Mouse (Mus musculus): ENCODE data around the gene Agap1. TPM values are rescaled to one million over a fixed set of nuclear protein-coding genes. Genes with fewer than 3 reads are reported as not detected.

The Agap1 gene
- total and polyA plus RNA-seq, 3 experiments: 0.01 TPM; not detected in 2

DNA sequence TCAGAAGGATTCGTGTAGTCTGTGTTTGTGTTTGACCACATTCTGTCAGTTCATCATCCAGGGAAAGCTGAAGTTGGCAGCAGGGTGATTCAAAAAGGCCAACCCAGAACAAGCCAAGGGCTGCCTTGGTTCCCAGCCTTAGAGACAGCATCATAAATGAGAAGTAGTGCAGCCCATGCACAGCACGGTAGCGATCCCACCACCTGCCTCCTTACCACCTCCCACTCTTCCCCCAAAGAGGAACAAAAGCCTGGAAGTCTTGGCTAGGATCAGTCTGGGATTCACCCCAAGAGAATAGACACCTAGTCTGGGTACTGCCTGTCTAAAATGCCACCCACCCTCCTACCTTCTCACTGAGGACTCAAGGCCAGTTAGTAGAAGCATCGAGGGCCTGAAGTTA is 390.9 kb downstream of the Agap1 start:
- Histone ChIP-seq H3K27me3 (ENCODE audit: control insufficient read depth in 1 of 2, insufficient read depth in 2 of 2, low read length in 2 of 2) (no peaks in the 10 kb centered on the region), H3K9me3 (replicated peaks; ENCODE audit: insufficient read depth, low read length) (no peaks in the 10 kb centered on the region), H3K79me2 (ENCODE audit: control insufficient read depth, insufficient read depth, low read length, poor library complexity) (no peaks in the 10 kb centered on the region), H3K4me3 (ENCODE audit: control insufficient read depth in 1 of 2, insufficient read depth in 1 of 2, low read depth in 2 of 2, low read length in 2 of 2) (no peak overlapping the region), H3K27ac (ENCODE audit: control insufficient read depth, low read depth, low read length) (no peak overlapping the region), H3K36me3 (ENCODE audit: control insufficient read depth in 1 of 2, insufficient read depth in 2 of 2, low read length in 2 of 2) (no peaks in the 10 kb centered on the region), H3K9ac (ENCODE audit: control insufficient read depth, low read depth, low read length, poor library complexity, severe bottlenecking) (no peak overlapping the region), H3K4me1 (ENCODE audit: control insufficient read depth in 1 of 2, insufficient read depth in 2 of 2, low read length in 2 of 2) (no peaks in the 10 kb centered on the region)
- no peak for DNase-seq (ENCODE audit: low read depth, low spot score)
- no peak for TF ChIP-seq MYB (IDR thresholded peaks at IDR 0.05; ENCODE audit: low read depth, low read length)

DNA sequence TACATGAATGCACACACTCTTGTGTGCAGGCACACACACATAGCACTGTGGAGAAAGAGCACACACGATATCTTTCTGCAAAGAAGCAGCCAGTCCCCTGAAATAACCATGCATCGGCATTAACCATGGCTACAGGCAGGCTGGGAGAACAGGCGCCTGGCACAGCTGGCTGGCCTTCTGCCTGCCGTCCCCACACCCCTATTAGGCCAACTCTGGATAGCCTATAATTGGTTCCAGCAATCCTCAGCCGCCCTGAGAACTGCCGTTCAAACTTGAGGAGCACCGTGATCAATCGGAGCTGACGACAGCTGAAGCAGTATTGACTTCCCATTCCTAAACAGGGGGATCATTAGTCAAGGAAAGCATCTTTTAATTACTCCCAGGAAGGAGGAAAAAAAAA is 391.5 kb downstream of the Agap1 start:
- no peak overlapping the region for H3K9ac ChIP-seq (ENCODE audit: control insufficient read depth, low read depth, low read length, poor library complexity, severe bottlenecking)
- H3K79me2 ChIP-seq (ENCODE audit: control insufficient read depth, insufficient read depth, low read length, poor library complexity): no peaks in the 10 kb centered on the region
- DNase-seq (ENCODE audit: low read depth, low spot score): no peak
- H3K4me1 ChIP-seq (ENCODE audit: control insufficient read depth in 1 of 2, insufficient read depth in 2 of 2, low read length in 2 of 2): no peaks in the 10 kb centered on the region
- H3K4me3 ChIP-seq (ENCODE audit: control insufficient read depth in 1 of 2, insufficient read depth in 1 of 2, low read depth in 2 of 2, low read length in 2 of 2): no peak overlapping the region
- no peaks in the 10 kb centered on the region for H3K27me3 ChIP-seq (ENCODE audit: control insufficient read depth in 1 of 2, insufficient read depth in 2 of 2, low read length in 2 of 2)
- TF ChIP-seq CHD1 (IDR thresholded peaks at IDR 0.05; ENCODE audit: low read depth, low read length) (no peak), E2F4 (IDR thresholded peaks at IDR 0.05; ENCODE audit: borderline replicate concordance, low read depth, low read length) (no peak), NELFE (IDR thresholded peaks at IDR 0.05; ENCODE audit: low read depth, low read length) (no peak), ZMIZ1 (IDR thresholded peaks at IDR 0.05; ENCODE audit: low read depth, low read length) (no peak), CHD2 (IDR thresholded peaks at IDR 0.05; ENCODE audit: low read length) (no peak), MYC (IDR thresholded peaks at IDR 0.05; ENCODE audit: low read depth, low read length) (no peak), MXI1 (IDR thresholded peaks at IDR 0.05; ENCODE audit: low read depth, low read length) (no peak), GATA1 (IDR thresholded peaks at IDR 0.05; ENCODE audit: low read depth, low read length) (no peak), BHLHE40 (IDR thresholded peaks at IDR 0.05; ENCODE audit: borderline replicate concordance, low read depth, low read length) (no peak), CTCF (IDR thresholded peaks at IDR 0.05 in 2 of 3, conservative IDR thresholded peaks at IDR 0.05 in 1 of 3; ENCODE audit: control insufficient read depth in 1 of 3, insufficient read depth in 1 of 3, low read depth in 2 of 3, low read length in 3 of 3, poor library complexity in 1 of 3, severe bottlenecking in 1 of 3) (no peak), TAL1 (IDR thresholded peaks at IDR 0.05; ENCODE audit: low read length) (no peak), NRF1 (IDR thresholded peaks at IDR 0.05; ENCODE audit: insufficient read depth, low read depth, low read length, poor library complexity, severe bottlenecking) (no peak), TBP (IDR thresholded peaks at IDR 0.05; ENCODE audit: low read depth, low read length) (no peak)
- no peak overlapping the region for H3K27ac ChIP-seq (ENCODE audit: control insufficient read depth, low read depth, low read length)
- no peaks in the 10 kb centered on the region for H3K9me3 ChIP-seq (replicated peaks; ENCODE audit: insufficient read depth, low read length)
- H3K36me3 ChIP-seq (ENCODE audit: control insufficient read depth in 1 of 2, insufficient read depth in 2 of 2, low read length in 2 of 2): no peaks in the 10 kb centered on the region

DNA sequence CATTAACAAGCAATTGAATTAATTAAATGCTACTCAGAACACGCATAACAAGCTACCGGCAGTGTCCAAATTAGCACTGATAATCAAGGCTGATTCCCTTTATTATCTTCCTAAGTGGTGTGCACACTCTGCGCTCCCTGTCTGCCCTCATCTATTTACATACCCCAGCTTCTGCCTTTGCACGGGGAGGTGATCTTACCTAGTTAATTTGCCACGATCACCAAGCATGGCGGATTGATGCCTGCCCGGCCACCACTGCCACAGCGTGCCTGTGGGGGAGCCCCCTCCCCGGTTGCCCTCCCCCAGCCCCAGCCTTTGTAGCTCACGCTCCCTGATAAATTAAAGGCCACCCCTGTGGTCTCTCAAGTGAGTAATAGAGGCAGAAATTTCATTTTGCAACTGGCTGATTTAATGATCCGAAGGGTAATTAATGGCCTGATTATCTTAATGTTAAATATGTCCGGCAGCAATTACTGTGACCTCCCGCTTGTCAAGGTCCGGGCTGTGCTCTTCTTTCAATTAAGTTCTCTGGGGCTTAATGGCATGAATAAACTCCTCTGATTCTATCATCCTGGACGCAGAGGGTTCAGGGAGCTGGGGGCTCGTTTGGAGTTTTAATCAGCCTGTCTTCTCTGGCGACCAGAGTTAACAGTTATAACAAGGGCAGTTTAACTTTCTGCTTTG is 393.9 kb downstream of the Agap1 start:
- H3K9me3 ChIP-seq (replicated peaks; ENCODE audit: insufficient read depth, low read length): no peaks in the 10 kb centered on the region
- TF ChIP-seq ZNF384 (IDR thresholded peaks at IDR 0.05; ENCODE audit: low read depth, low read length): no peak

More for the DNA sequence above, 393.9 kb downstream of the Agap1 start:
- Histone ChIP-seq H3K79me2 (ENCODE audit: control insufficient read depth, insufficient read depth, low read length, poor library complexity) (no peaks in the 10 kb centered on the region), H3K27me3 (ENCODE audit: control insufficient read depth in 1 of 2, insufficient read depth in 2 of 2, low read length in 2 of 2) (no peaks in the 10 kb centered on the region), H3K4me3 (ENCODE audit: control insufficient read depth in 1 of 2, insufficient read depth in 1 of 2, low read depth in 2 of 2, low read length in 2 of 2) (no peak overlapping the region), H3K4me1 (ENCODE audit: control insufficient read depth in 1 of 2, insufficient read depth in 2 of 2, low read length in 2 of 2) (no peaks in the 10 kb centered on the region), H3K36me3 (ENCODE audit: control insufficient read depth in 1 of 2, insufficient read depth in 2 of 2, low read length in 2 of 2) (no peaks in the 10 kb centered on the region), H3K9ac (ENCODE audit: control insufficient read depth, low read depth, low read length, poor library complexity, severe bottlenecking) (no peak overlapping the region), H3K27ac (ENCODE audit: control insufficient read depth, low read depth, low read length) (no peak overlapping the region)
- DNase-seq (ENCODE audit: low read depth, low spot score): no peak

Data from MEL (cell line).